Mouse (Mus musculus): ENCODE data around the gene Galnt4. TPM values are rescaled to one million over a fixed set of nuclear protein-coding genes. Genes with fewer than 3 reads are reported as not detected.

The Galnt4 gene
- polyA plus RNA-seq, 1 experiment from 2014 or later = 9.5 TPM

DNA sequence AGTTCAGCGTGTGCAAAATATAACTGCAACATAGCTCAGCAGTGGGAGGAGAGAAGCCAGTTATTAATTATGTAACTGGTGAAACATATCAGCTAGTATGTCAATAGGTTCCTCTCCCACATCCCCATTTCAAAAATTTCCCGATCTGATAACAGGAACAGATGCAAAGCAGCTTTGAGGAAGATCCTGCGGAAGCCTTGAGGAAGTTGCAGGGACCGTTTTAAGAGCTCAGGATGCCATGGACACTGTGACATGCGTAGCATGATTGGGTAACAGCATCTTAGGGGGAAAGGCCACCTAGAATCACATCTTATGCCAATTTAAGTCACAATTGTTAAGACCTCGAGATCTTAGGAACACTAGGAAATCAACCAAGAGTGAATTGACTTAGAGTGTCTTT lies 18.1 kb upstream of the Galnt4 start:
- no peak overlapping the region for H3K9ac ChIP-seq
- WGBS = 83% methylated on average over 6 of the region's 6 CpGs
- H3K36me3 ChIP-seq = no peaks in the 10 kb centered on the region
- no peak overlapping the region for H3K4me3 ChIP-seq
- no peak for ATAC-seq (ENCODE audit: insufficient number of reproducible peaks, insufficient read depth, low FRiP score, low TSS enrichment)
- no peaks in the 10 kb centered on the region for H3K4me1 ChIP-seq
- no peak overlapping the region for H3K27ac ChIP-seq
- H3K4me2 ChIP-seq (replicated peaks) = no peak overlapping the region
- no peaks in the 10 kb centered on the region for H3K27me3 ChIP-seq
- no peaks in the 10 kb centered on the region for H3K9me3 ChIP-seq

- no peak for ATAC-seq (ENCODE audit: insufficient number of reproducible peaks, insufficient read depth, low FRiP score, low TSS enrichment)
- Histone ChIP-seq H3K4me1 (no peaks in the 10 kb centered on the region), H3K36me3 (no peaks in the 10 kb centered on the region), H3K4me2 (replicated peaks) (no peak overlapping the region), H3K27me3 (no peaks in the 10 kb centered on the region), H3K27ac (no peak overlapping the region), H3K9ac (no peak overlapping the region), H3K9me3 (no peaks in the 10 kb centered on the region), H3K4me3 (no peak overlapping the region)
- 82% methylated on average over 2 of the region's 2 CpGs for WGBS
These were observed 14.6 kb upstream of the Galnt4 start for GRCm38 (mm10) chr10:99093364-99093763.

DNA sequence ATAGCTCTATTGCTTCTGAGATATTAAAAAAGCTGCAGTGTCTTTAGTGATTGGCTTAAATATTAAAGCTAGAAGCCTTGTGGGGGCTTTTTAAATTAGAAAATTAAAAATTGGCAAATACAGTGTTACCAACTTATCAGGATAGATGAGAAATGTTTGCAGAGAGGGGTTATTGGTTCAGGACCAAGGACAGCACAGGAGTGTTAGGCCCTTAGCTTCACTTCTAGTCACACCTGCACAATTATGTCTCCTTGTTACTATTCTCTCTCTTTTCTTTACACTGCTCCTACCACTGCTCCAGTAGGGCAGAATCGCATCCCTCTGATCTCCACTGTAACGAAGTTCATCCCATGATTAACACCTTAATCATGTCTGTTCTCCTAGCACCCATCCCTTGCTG lies 12.8 kb upstream of the Galnt4 start:
- H3K4me1 ChIP-seq = no peaks in the 10 kb centered on the region
- H3K27me3 ChIP-seq = no peaks in the 10 kb centered on the region
- H3K36me3 ChIP-seq = no peaks in the 10 kb centered on the region
- H3K9ac ChIP-seq = no peak overlapping the region
- no peak for ATAC-seq (ENCODE audit: insufficient number of reproducible peaks, insufficient read depth, low FRiP score, low TSS enrichment)
- H3K27ac ChIP-seq = no peak overlapping the region
- no peak overlapping the region for H3K4me2 ChIP-seq (replicated peaks)
- no peaks in the 10 kb centered on the region for H3K9me3 ChIP-seq
- no peak overlapping the region for H3K4me3 ChIP-seq
- 75% methylated on average over 2 of the region's 2 CpGs for WGBS

- WGBS = 78% methylated on average over 10 of the region's 10 CpGs
These were observed 10.6 kb upstream of the Galnt4 start for GRCm38 (mm10) chr10:99097374-99097773.

GRCm38 (mm10) chr10:99105522-99105921 lies 2.4 kb upstream of the Galnt4 start:
- 77% methylated on average over 3 of the region's 3 CpGs for WGBS
- ATAC-seq (ENCODE audit: insufficient number of reproducible peaks, insufficient read depth, low FRiP score, low TSS enrichment) = no peak
- Histone ChIP-seq H3K4me3 (no peak overlapping the region), H3K9ac (no peak overlapping the region), H3K27ac (no peak overlapping the region), H3K36me3 (peaks cover 12% of the 10 kb centered on the region), H3K4me1 (peaks cover 7% of the 10 kb centered on the region; the same call in 1 of the 2 replicates), H3K9me3 (no peaks in the 10 kb centered on the region), H3K4me2 (replicated peaks) (no peak overlapping the region), H3K27me3 (no peaks in the 10 kb centered on the region)

More at GRCm38 (mm10) chr10:99097374-99097773, 10.6 kb upstream of the Galnt4 start:
- H3K4me1 ChIP-seq = no peaks in the 10 kb centered on the region
- H3K9ac ChIP-seq = no peak overlapping the region
- no peaks in the 10 kb centered on the region for H3K27me3 ChIP-seq
- no peak for ATAC-seq (ENCODE audit: insufficient number of reproducible peaks, insufficient read depth, low FRiP score, low TSS enrichment)
- H3K9me3 ChIP-seq = no peaks in the 10 kb centered on the region
- no peak overlapping the region for H3K4me3 ChIP-seq
- no peaks in the 10 kb centered on the region for H3K36me3 ChIP-seq
- no peak overlapping the region for H3K27ac ChIP-seq
- H3K4me2 ChIP-seq (replicated peaks) = no peak overlapping the region

GRCm38 (mm10) chr10:99106311-99106702 lies 1.7 kb upstream of the Galnt4 start:
- H3K4me1 ChIP-seq = peaks cover 12% of the 10 kb centered on the region; the same call in 1 of the 2 replicates
- H3K27me3 ChIP-seq = no peaks in the 10 kb centered on the region
- H3K9ac ChIP-seq = peak overlapping the region; percentile 87; the same call in 1 of the 2 replicates
- no peak for ATAC-seq (ENCODE audit: insufficient number of reproducible peaks, insufficient read depth, low FRiP score, low TSS enrichment)
- WGBS = 33% methylated on average over 8 of the region's 8 CpGs
- peak overlapping the region; percentile 89 for H3K4me2 ChIP-seq (replicated peaks)
- peak overlapping the region; percentile 89 for H3K4me3 ChIP-seq
- H3K9me3 ChIP-seq = no peaks in the 10 kb centered on the region
- H3K36me3 ChIP-seq = peaks cover 16% of the 10 kb centered on the region
- H3K27ac ChIP-seq = peak overlapping the region; percentile 88; the same call in 1 of the 2 replicates

DNA sequence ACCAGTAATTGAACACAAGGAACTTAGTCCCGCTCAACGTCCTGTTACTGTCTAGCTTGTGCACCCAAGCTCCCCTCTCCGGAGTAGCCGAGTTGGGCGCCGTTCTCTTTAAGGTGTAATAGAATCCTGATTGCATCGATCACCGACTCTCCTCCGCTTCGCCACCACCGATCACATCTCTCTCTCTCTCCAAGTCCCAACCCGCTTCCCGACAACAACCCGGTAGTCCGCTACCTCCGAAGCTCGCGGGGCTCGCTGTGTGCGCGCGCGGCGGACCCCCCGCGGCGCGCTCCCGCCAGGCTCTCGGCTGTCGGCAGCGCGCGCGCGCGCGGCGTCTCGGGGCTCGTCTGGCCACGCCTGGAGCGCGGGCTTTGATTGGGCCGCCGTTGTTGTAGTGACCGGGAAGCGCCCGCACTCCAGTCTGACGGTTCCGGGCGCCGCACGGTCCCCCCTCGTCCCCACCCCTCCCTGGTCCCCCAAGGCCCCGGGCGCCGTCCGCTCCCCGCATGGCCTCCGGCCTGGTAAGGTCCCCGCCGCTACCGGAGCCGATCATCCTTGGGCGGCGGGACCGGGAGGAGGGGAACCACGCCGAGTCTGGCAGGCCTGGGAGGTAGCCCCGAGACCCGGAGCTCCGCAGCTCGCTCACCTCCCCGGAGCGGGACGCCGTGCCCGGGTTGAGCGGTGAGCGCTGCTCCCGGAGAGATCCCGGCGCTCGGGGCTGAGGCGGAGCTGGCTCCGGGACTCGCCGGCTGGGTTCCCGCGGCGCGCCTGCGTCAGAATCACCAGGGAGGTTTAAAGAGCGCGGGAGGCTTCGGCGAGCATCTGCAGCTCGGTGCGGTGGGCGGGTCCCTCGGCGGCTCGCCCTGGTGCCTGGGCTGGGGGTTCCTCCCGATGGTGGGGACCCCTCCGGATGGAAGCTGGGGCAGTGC lies 992 bp upstream of the Galnt4 start, which contains the start of gene Poc1b:
Poc1b (plus strand) TSS at position 334 of the 929 bp plus-strand sequence.
- under 1% methylated on average over 106 of the region's 106 CpGs for WGBS
- H3K4me1 ChIP-seq = peaks cover 12% of the 10 kb centered on the region; the same call in 1 of the 2 replicates

GRCm38 (mm10) chr10:99108431-99108982 lies 548 bp downstream of the Galnt4 start:
- peak overlapping the region; percentile 89 for H3K4me2 ChIP-seq (replicated peaks)
- no peaks in the 10 kb centered on the region for H3K27me3 ChIP-seq
- no peak for ATAC-seq (ENCODE audit: insufficient number of reproducible peaks, insufficient read depth, low FRiP score, low TSS enrichment)
- peaks cover 16% of the 10 kb centered on the region for H3K36me3 ChIP-seq
- peak overlapping the region; percentile 88; the same call in 1 of the 2 replicates for H3K27ac ChIP-seq
- H3K9ac ChIP-seq = peak overlapping the region; percentile 87
- H3K9me3 ChIP-seq = no peaks in the 10 kb centered on the region
- 34% methylated on average over 12 of the region's 12 CpGs for WGBS
- H3K4me3 ChIP-seq = peak overlapping the region; percentile 89
- peaks cover 13% of the 10 kb centered on the region; the same call in 1 of the 2 replicates for H3K4me1 ChIP-seq

More for the DNA sequence above, 992 bp upstream of the Galnt4 start, which contains the start of gene Poc1b:
- H3K9me3 ChIP-seq = no peaks in the 10 kb centered on the region
- peaks cover 16% of the 10 kb centered on the region for H3K36me3 ChIP-seq
- H3K27ac ChIP-seq = peak within 1 kb of the TSS; percentile 88
- no peaks in the 10 kb centered on the region for H3K27me3 ChIP-seq
- peak; percentile 90 for ATAC-seq (ENCODE audit: insufficient number of reproducible peaks, insufficient read depth, low FRiP score, low TSS enrichment)
- peak within 1 kb of the TSS; percentile 89 for H3K4me3 ChIP-seq
- H3K9ac ChIP-seq = peak within 1 kb of the TSS; percentile 87
- H3K4me2 ChIP-seq (replicated peaks) = peak within 1 kb of the TSS; percentile 89

- Histone ChIP-seq H3K4me2 (replicated peaks) (no peak overlapping the region), H3K4me1 (peaks cover 30% of the 10 kb centered on the region), H3K9ac (no peak overlapping the region), H3K9me3 (no peaks in the 10 kb centered on the region), H3K27ac (no peak overlapping the region), H3K4me3 (no peak overlapping the region), H3K36me3 (peaks cover 16% of the 10 kb centered on the region), H3K27me3 (no peaks in the 10 kb centered on the region)
- no peak for ATAC-seq (ENCODE audit: insufficient number of reproducible peaks, insufficient read depth, low FRiP score, low TSS enrichment)
- WGBS = 47% methylated on average over 3 of the region's 3 CpGs
These were observed 5.6 kb downstream of the Galnt4 start for GRCm38 (mm10) chr10:99113533-99113932.

- Histone ChIP-seq H3K4me3 (no peak overlapping the region), H3K36me3 (peaks cover 15% of the 10 kb centered on the region), H3K4me1 (peaks cover 33% of the 10 kb centered on the region), H3K27ac (no peak overlapping the region), H3K27me3 (no peaks in the 10 kb centered on the region), H3K9ac (no peak overlapping the region), H3K9me3 (no peaks in the 10 kb centered on the region), H3K4me2 (replicated peaks) (no peak overlapping the region)
- ATAC-seq (ENCODE audit: insufficient number of reproducible peaks, insufficient read depth, low FRiP score, low TSS enrichment) = no peak
- WGBS = 83% methylated on average over 8 of the region's 8 CpGs
These were observed 6.3 kb downstream of the Galnt4 start for GRCm38 (mm10) chr10:99114295-99114694.

DNA sequence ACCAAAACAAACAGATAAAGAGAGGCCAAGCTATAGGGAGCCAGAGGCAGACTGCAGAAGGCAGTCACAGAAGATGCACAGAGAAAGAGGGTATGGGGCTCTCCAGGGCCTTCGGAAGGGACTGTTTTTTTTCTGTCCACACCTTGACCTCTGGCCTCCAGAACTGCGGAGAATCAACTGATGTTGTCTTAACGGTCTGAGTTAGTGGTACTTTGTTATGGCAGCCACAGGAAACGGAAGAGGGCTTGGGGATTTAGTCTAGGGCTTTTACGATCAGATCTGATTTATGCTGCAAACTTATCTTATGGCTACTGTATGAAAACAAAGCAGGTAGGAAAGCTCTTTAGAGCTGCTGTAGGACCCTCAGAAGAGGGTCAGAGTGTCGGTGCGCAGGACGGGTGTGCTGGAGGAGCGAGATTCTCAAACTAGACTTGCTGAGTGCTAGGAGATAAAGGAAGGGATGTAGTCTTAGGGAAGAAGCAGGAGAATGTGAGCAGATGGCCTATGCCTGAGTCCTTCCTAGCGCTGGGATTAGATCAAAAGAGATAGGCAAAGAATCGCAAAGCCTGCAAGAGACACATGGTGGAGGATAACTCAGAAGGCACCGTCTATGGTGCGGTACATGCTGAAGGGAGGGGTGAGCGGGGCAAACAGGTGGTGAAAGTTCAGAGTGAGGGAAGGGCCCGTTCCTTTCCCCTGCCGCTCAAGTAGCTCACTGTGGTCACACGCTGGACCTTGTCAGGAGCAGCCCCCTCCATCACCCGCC lies 7.7 kb downstream of the Galnt4 start:
- H3K27me3 ChIP-seq = no peaks in the 10 kb centered on the region
- H3K4me3 ChIP-seq = no peak overlapping the region
- no peak overlapping the region for H3K27ac ChIP-seq
- no peak overlapping the region; the same call in 1 of the 2 replicates for H3K4me2 ChIP-seq (replicated peaks)
- H3K9ac ChIP-seq = no peak overlapping the region
- WGBS = 42% methylated on average over 18 of the region's 18 CpGs
- peaks cover 38% of the 10 kb centered on the region for H3K4me1 ChIP-seq
- no peak for ATAC-seq (ENCODE audit: insufficient number of reproducible peaks, insufficient read depth, low FRiP score, low TSS enrichment)
- H3K9me3 ChIP-seq = no peaks in the 10 kb centered on the region
- H3K36me3 ChIP-seq = 0 out of 2 replicates have a peak, but pooled peaks cover 4% of the 10 kb centered on the region

Data from embryonic facial prominence, embryonic 12.5 days (tissue).